Mouse (Mus musculus) ZHBTc4 (cell line): ENCODE results near the gene Tmem233.

ENCODE experiments used
- DNase-seq: peaks from one replicate; pipeline ENCODE4 v3.0.0-alpha.2; 2011; ENCODE audit warnings: low read depth, low spot score

Tmem233 gene

GRCm38 (mm10) chr5:116029071-116029470, 54.0 kb downstream of the Tmem233 start:
- no peak for DNase-seq

- DNase-seq, result no peak
Observed at GRCm38 (mm10) chr5:116026561-116026960, 56.5 kb downstream of the Tmem233 start.

- no peak for DNase-seq
Observed at GRCm38 (mm10) chr5:116026107-116026506, 56.9 kb downstream of the Tmem233 start.

- DNase-seq, result peak; percentile 99
Observed at GRCm38 (mm10) chr5:116024327-116024739, 58.7 kb downstream of the Tmem233 start, which contains the start of gene Prkab1. TSS of gene Prkab1 (minus strand) at chr5:116024508.

GRCm38 (mm10) chr5:116023821-116024284, 59.2 kb downstream of the Tmem233 start:
- no peak for DNase-seq

GRCm38 (mm10) chr5:116023251-116023661, 59.8 kb downstream of the Tmem233 start:
- DNase-seq, result no peak

GRCm38 (mm10) chr5:116022658-116023200, 60.3 kb downstream of the Tmem233 start:
- DNase-seq, result no peak

- DNase-seq, result no peak
Observed at GRCm38 (mm10) chr5:116022131-116022530, 60.9 kb downstream of the Tmem233 start.

- no peak for DNase-seq
Observed at GRCm38 (mm10) chr5:116021552-116021951, 61.5 kb downstream of the Tmem233 start.

- DNase-seq, result no peak
Observed at GRCm38 (mm10) chr5:116019371-116019770, 63.7 kb downstream of the Tmem233 start.

GRCm38 (mm10) chr5:116018784-116019183, 64.3 kb downstream of the Tmem233 start:
- no peak for DNase-seq

- no peak for DNase-seq
Observed at GRCm38 (mm10) chr5:116018196-116018595, 64.8 kb downstream of the Tmem233 start.

GRCm38 (mm10) chr5:116017391-116017790, 65.7 kb downstream of the Tmem233 start:
- no peak for DNase-seq

GRCm38 (mm10) chr5:116016542-116016941, 66.5 kb downstream of the Tmem233 start:
- DNase-seq, result no peak

GRCm38 (mm10) chr5:116014237-116014636, 68.8 kb downstream of the Tmem233 start:
- DNase-seq, result peak; percentile 67

- no peak for DNase-seq
Observed at GRCm38 (mm10) chr5:116013821-116014220, 69.2 kb downstream of the Tmem233 start.

- DNase-seq, result no peak
Observed at GRCm38 (mm10) chr5:116012503-116012902, 70.5 kb downstream of the Tmem233 start.

GRCm38 (mm10) chr5:116011700-116012099, 71.3 kb downstream of the Tmem233 start:
- no peak for DNase-seq

GRCm38 (mm10) chr5:116009884-116010627, 73.0 kb downstream of the Tmem233 start:
- DNase-seq, result no peak

GRCm38 (mm10) chr5:116009091-116009851, 73.8 kb downstream of the Tmem233 start:
- no peak for DNase-seq

- DNase-seq, result peak; percentile 92
Observed at GRCm38 (mm10) chr5:116007723-116008122, 75.3 kb downstream of the Tmem233 start.
